Mouse (Mus musculus): Measurements from ENCODE around the gene Tsc2. TPM values are rescaled to one million over a fixed set of nuclear protein-coding genes. Genes with fewer than 3 reads are reported as not detected.

Gene Tsc2
- polyA plus RNA-seq, 1 experiment from 2014 or later, result 85.0 TPM

- Histone ChIP-seq H3K27me3 (ENCODE audit: control insufficient read depth, insufficient read depth, low read depth, low read length) (no peaks in the 10 kb centered on the region), H3K36me3 (ENCODE audit: control insufficient read depth, insufficient read depth, low read length) (0 out of 2 replicates have a peak, but pooled peaks cover 8% of the 10 kb centered on the region), H3K9me3 (replicated peaks; ENCODE audit: control insufficient read depth, low read length, poor library complexity, severe bottlenecking) (no peaks in the 10 kb centered on the region), H3K9ac (ENCODE audit: low read depth, low read length) (no peak overlapping the region), H3K4me1 (ENCODE audit: control insufficient read depth, insufficient read depth, low read length) (peaks cover 9% of the 10 kb centered on the region), H3K4me2 (ENCODE audit: low read length) (no peak overlapping the region), H3K27ac (ENCODE audit: low read length) (no peak overlapping the region), H3K4me3 (ENCODE audit: low read depth, low read length) (no peak overlapping the region)
- 93% methylated on average over 5 of the region's 5 CpGs for WGBS
- ATAC-seq, result no peak
Measured at GRCm38 (mm10) chr17:24635694-24636093, 3.3 kb upstream of the Tsc2 start.

- Histone ChIP-seq H3K9ac (ENCODE audit: low read depth, low read length) (no peak overlapping the region), H3K4me3 (ENCODE audit: low read depth, low read length) (no peak overlapping the region), H3K36me3 (ENCODE audit: control insufficient read depth, insufficient read depth, low read length) (0 out of 2 replicates have a peak, but pooled peaks cover 6% of the 10 kb centered on the region), H3K4me2 (ENCODE audit: low read length) (no peak overlapping the region), H3K27ac (ENCODE audit: low read length) (no peak overlapping the region), H3K27me3 (ENCODE audit: control insufficient read depth, insufficient read depth, low read depth, low read length) (no peaks in the 10 kb centered on the region), H3K9me3 (replicated peaks; ENCODE audit: control insufficient read depth, low read length, poor library complexity, severe bottlenecking) (no peaks in the 10 kb centered on the region), H3K4me1 (ENCODE audit: control insufficient read depth, insufficient read depth, low read length) (peaks cover 9% of the 10 kb centered on the region)
- 98% methylated on average over 4 of the region's 4 CpGs for WGBS
- ATAC-seq, result no peak
Measured at GRCm38 (mm10) chr17:24635024-24635423, 2.6 kb upstream of the Tsc2 start.

GRCm38 (mm10) chr17:24633831-24634230 lies 1.4 kb upstream of the Tsc2 start:
- H3K4me3 ChIP-seq (ENCODE audit: low read depth, low read length), result no peak overlapping the region
- H3K9ac ChIP-seq (ENCODE audit: low read depth, low read length), result no peak overlapping the region
- H3K27ac ChIP-seq (ENCODE audit: low read length), result no peak overlapping the region
- peaks cover 9% of the 10 kb centered on the region for H3K4me1 ChIP-seq (ENCODE audit: control insufficient read depth, insufficient read depth, low read length)
- no peaks in the 10 kb centered on the region for H3K27me3 ChIP-seq (ENCODE audit: control insufficient read depth, insufficient read depth, low read depth, low read length)
- 93% methylated on average over 11 of the region's 11 CpGs for WGBS
- peaks cover 3% of the 10 kb centered on the region; the same call in 1 of the 2 replicates for H3K36me3 ChIP-seq (ENCODE audit: control insufficient read depth, insufficient read depth, low read length)
- no peak overlapping the region for H3K4me2 ChIP-seq (ENCODE audit: low read length)
- no peaks in the 10 kb centered on the region for H3K9me3 ChIP-seq (replicated peaks; ENCODE audit: control insufficient read depth, low read length, poor library complexity, severe bottlenecking)
- no peak for ATAC-seq

GRCm38 (mm10) chr17:24632813-24633449 lies 501 bp upstream of the Tsc2 start:
- peak overlapping the region; percentile 70 for H3K9ac ChIP-seq (ENCODE audit: low read depth, low read length)
- peaks cover 9% of the 10 kb centered on the region for H3K4me1 ChIP-seq (ENCODE audit: control insufficient read depth, insufficient read depth, low read length)
- 11% methylated on average over 22 of the region's 22 CpGs for WGBS
- peak overlapping the region; percentile 82 for H3K4me2 ChIP-seq (ENCODE audit: low read length)
- H3K4me3 ChIP-seq (ENCODE audit: low read depth, low read length), result peak overlapping the region; percentile 67
- ATAC-seq, result peak; percentile 23
- H3K27me3 ChIP-seq (ENCODE audit: control insufficient read depth, insufficient read depth, low read depth, low read length), result no peaks in the 10 kb centered on the region
- peak overlapping the region; percentile 68 for H3K27ac ChIP-seq (ENCODE audit: low read length)
- H3K36me3 ChIP-seq (ENCODE audit: control insufficient read depth, insufficient read depth, low read length), result peaks cover 8% of the 10 kb centered on the region
- no peaks in the 10 kb centered on the region for H3K9me3 ChIP-seq (replicated peaks; ENCODE audit: control insufficient read depth, low read length, poor library complexity, severe bottlenecking)

- H3K9me3 ChIP-seq (replicated peaks; ENCODE audit: control insufficient read depth, low read length, poor library complexity, severe bottlenecking), result no peaks in the 10 kb centered on the region
- peaks cover 18% of the 10 kb centered on the region for H3K36me3 ChIP-seq (ENCODE audit: control insufficient read depth, insufficient read depth, low read length)
- H3K4me3 ChIP-seq (ENCODE audit: low read depth, low read length), result no peak overlapping the region
- H3K4me1 ChIP-seq (ENCODE audit: control insufficient read depth, insufficient read depth, low read length), result peaks cover 9% of the 10 kb centered on the region
- H3K9ac ChIP-seq (ENCODE audit: low read depth, low read length), result no peak overlapping the region
- H3K4me2 ChIP-seq (ENCODE audit: low read length), result no peak overlapping the region
- no peak for ATAC-seq
- H3K27me3 ChIP-seq (ENCODE audit: control insufficient read depth, insufficient read depth, low read depth, low read length), result no peaks in the 10 kb centered on the region
- no peak overlapping the region for H3K27ac ChIP-seq (ENCODE audit: low read length)
- 90% methylated on average over 14 of the region's 14 CpGs for WGBS
Measured at GRCm38 (mm10) chr17:24630072-24630471, 2.4 kb downstream of the Tsc2 start.

GRCm38 (mm10) chr17:24628646-24629045 lies 3.8 kb downstream of the Tsc2 start:
- no peak overlapping the region for H3K4me2 ChIP-seq (ENCODE audit: low read length)
- H3K27ac ChIP-seq (ENCODE audit: low read length), result no peak overlapping the region
- no peak overlapping the region for H3K9ac ChIP-seq (ENCODE audit: low read depth, low read length)
- no peaks in the 10 kb centered on the region for H3K27me3 ChIP-seq (ENCODE audit: control insufficient read depth, insufficient read depth, low read depth, low read length)
- no peak overlapping the region for H3K4me3 ChIP-seq (ENCODE audit: low read depth, low read length)
- H3K9me3 ChIP-seq (replicated peaks; ENCODE audit: control insufficient read depth, low read length, poor library complexity, severe bottlenecking), result no peaks in the 10 kb centered on the region
- no peak for ATAC-seq
- 48% methylated on average over 5 of the region's 5 CpGs for WGBS
- peaks cover 9% of the 10 kb centered on the region for H3K4me1 ChIP-seq (ENCODE audit: control insufficient read depth, insufficient read depth, low read length)
- peaks cover 22% of the 10 kb centered on the region for H3K36me3 ChIP-seq (ENCODE audit: control insufficient read depth, insufficient read depth, low read length)

- Histone ChIP-seq H3K27ac (ENCODE audit: low read length) (no peak overlapping the region), H3K4me3 (ENCODE audit: low read depth, low read length) (no peak overlapping the region)
Measured at GRCm38 (mm10) chr17:24625472-24625871, 7.0 kb downstream of the Tsc2 start.

GRCm38 (mm10) chr17:24617561-24618194 lies 14.8 kb downstream of the Tsc2 start:
- no peak overlapping the region for H3K9ac ChIP-seq (ENCODE audit: low read depth, low read length)
- no peaks in the 10 kb centered on the region for H3K4me1 ChIP-seq (ENCODE audit: control insufficient read depth, insufficient read depth, low read length)
- WGBS, result 88% methylated on average over 14 of the region's 14 CpGs
- no peak for ATAC-seq
- H3K4me2 ChIP-seq (ENCODE audit: low read length), result no peak overlapping the region
- no peak overlapping the region for H3K4me3 ChIP-seq (ENCODE audit: low read depth, low read length)
- H3K27me3 ChIP-seq (ENCODE audit: control insufficient read depth, insufficient read depth, low read depth, low read length), result no peaks in the 10 kb centered on the region
- H3K27ac ChIP-seq (ENCODE audit: low read length), result no peak overlapping the region
- peaks cover 61% of the 10 kb centered on the region for H3K36me3 ChIP-seq (ENCODE audit: control insufficient read depth, insufficient read depth, low read length)
- H3K9me3 ChIP-seq (replicated peaks; ENCODE audit: control insufficient read depth, low read length, poor library complexity, severe bottlenecking), result no peaks in the 10 kb centered on the region

More at GRCm38 (mm10) chr17:24625472-24625871, 7.0 kb downstream of the Tsc2 start:
- Histone ChIP-seq H3K9ac (ENCODE audit: low read depth, low read length) (no peak overlapping the region), H3K27me3 (ENCODE audit: control insufficient read depth, insufficient read depth, low read depth, low read length) (no peaks in the 10 kb centered on the region), H3K4me1 (ENCODE audit: control insufficient read depth, insufficient read depth, low read length) (no peaks in the 10 kb centered on the region), H3K4me2 (ENCODE audit: low read length) (no peak overlapping the region), H3K9me3 (replicated peaks; ENCODE audit: control insufficient read depth, low read length, poor library complexity, severe bottlenecking) (no peaks in the 10 kb centered on the region), H3K36me3 (ENCODE audit: control insufficient read depth, insufficient read depth, low read length) (peaks cover 47% of the 10 kb centered on the region)
- WGBS, result 94% methylated on average over 8 of the region's 8 CpGs
- no peak for ATAC-seq

GRCm38 (mm10) chr17:24610711-24611110 lies 21.7 kb downstream of the Tsc2 start:
- ATAC-seq, result no peak
- no peak overlapping the region for H3K4me2 ChIP-seq (ENCODE audit: low read length)
- H3K4me1 ChIP-seq (ENCODE audit: control insufficient read depth, insufficient read depth, low read length), result no peaks in the 10 kb centered on the region
- H3K27ac ChIP-seq (ENCODE audit: low read length), result no peak overlapping the region
- H3K36me3 ChIP-seq (ENCODE audit: control insufficient read depth, insufficient read depth, low read length), result peaks cover 52% of the 10 kb centered on the region
- no peaks in the 10 kb centered on the region for H3K27me3 ChIP-seq (ENCODE audit: control insufficient read depth, insufficient read depth, low read depth, low read length)
- H3K4me3 ChIP-seq (ENCODE audit: low read depth, low read length), result no peak overlapping the region
- H3K9me3 ChIP-seq (replicated peaks; ENCODE audit: control insufficient read depth, low read length, poor library complexity, severe bottlenecking), result no peaks in the 10 kb centered on the region
- no peak overlapping the region for H3K9ac ChIP-seq (ENCODE audit: low read depth, low read length)
- WGBS, result 91% methylated on average over 2 of the region's 2 CpGs

Measured in midbrain, embryonic 16.5 days (tissue).